In the genomic region with DNA sequence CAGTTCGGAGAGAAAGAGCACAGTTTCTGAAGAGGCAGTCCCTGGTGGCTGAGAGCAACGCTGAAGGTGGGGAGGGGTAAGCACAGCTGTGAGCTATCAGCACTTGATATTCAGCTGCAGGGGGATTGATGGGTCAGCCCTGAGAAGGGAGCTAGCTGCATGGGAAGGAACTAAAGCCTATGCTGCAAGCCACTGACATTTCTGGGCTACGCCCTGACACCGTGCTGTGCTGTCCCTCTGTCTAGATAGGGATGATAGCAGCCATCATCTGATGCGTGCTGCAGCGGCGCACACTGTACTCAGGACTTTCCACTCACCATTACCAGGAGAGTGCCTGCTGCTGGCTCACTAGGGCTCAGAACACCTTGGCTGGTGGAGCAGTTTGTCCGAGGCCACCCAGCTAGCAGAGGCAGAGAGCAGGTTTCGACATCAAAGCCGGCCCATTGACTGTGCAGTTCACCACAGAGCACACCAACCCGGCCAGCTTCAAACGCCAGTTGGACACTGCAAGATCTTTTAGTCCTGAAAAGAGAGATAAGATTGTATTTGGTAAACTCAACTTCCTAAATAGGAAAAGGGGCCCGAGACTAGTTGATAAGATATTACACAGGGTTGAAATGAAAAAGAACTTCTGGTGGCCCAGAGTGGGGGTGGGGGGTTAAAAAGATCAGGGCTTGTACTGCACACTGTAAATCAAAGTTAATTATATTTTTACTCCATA, we compare ENCODE assay signal across 8 mouse cellular contexts.
A peak's percentile ranks its signal among the peaks of the same experiment; 100 is the strongest.
DNase-seq lines count a peak whose midpoint lies in the region; ATAC-seq and TF ChIP-seq lines count a peak whose summit lies in the region.

No protein-coding gene starts in this region.

- H3K27ac ChIP-seq in kidney, postnatal 0 days = peak overlapping the region; percentile 34; the same call in 1 of the 2 replicates
- peak overlapping the region; percentile 9; the same call in 1 of the 2 replicates for H3K27ac ChIP-seq in liver, adult 2 months (replicated peaks; ENCODE audit: insufficient read depth, low read depth, low read length)
- no peak overlapping the region for H3K27ac ChIP-seq in thymus, adult 2 months (ENCODE audit: control insufficient read depth, insufficient read depth, low read length)

- DNase-seq in kidney, postnatal 0 days (ENCODE audit: low spot score) = peak; percentile 64
- DNase-seq in kidney, adult 9 months = no peak
- peak; percentile 94 for DNase-seq in liver, adult 2 months (ENCODE audit: extremely low read depth, low read depth, low spot score)
- DNase-seq in retina, postnatal 1 day = peak; percentile 12
- DNase-seq in right cerebral cortex, postnatal 10 days (ENCODE audit: low spot score in 2 of 2) = no peak
- no peak for DNase-seq in thymus, adult 2 months

- TF ChIP-seq POLR2A in liver, adult 2 months (IDR thresholded peaks at IDR 0.05; ENCODE audit: extremely low read depth, insufficient read depth, low read length) = no peak
- no peak for TF ChIP-seq POLR2A in thymus, adult 2 months (IDR thresholded peaks at IDR 0.05; ENCODE audit: control insufficient read depth, extremely low read depth, insufficient read depth, low read length, poor library complexity)

- no peaks in the 10 kb centered on the region for H3K27me3 ChIP-seq in kidney, postnatal 0 days (ENCODE audit: insufficient read depth, low read length)
- no peaks in the 10 kb centered on the region for H3K27me3 ChIP-seq in liver, adult 2 months (ENCODE audit: control insufficient read depth, insufficient read depth, low read length)
- no peaks in the 10 kb centered on the region for H3K27me3 ChIP-seq in thymus, adult 2 months (ENCODE audit: control insufficient read depth, insufficient read depth, low read length)

- H3K9me3 ChIP-seq in kidney, postnatal 0 days (replicated peaks; ENCODE audit: low read length) = no peaks in the 10 kb centered on the region

- H3K9ac ChIP-seq in kidney, postnatal 0 days (ENCODE audit: low read depth, low read length) = no peak overlapping the region
- H3K9ac ChIP-seq in liver, adult 2 months (ENCODE audit: low read depth, low read length) = 0 out of 2 replicates have a peak overlapping the region, but pooled peaks have one; percentile 5

- H3K4me3 ChIP-seq in kidney, postnatal 0 days (replicated peaks; ENCODE audit: low read depth, low read length) = no peak overlapping the region
- no peak overlapping the region for H3K4me3 ChIP-seq in liver, adult 2 months (ENCODE audit: insufficient read depth, low read depth, low read length)
- H3K4me3 ChIP-seq in thymus, adult 2 months (ENCODE audit: control insufficient read depth, insufficient read depth, low read length) = no peak overlapping the region

- TF ChIP-seq CTCF in kidney, postnatal 0 days (IDR thresholded peaks at IDR 0.05; ENCODE audit: low read depth) = no peak
- 0 out of 2 replicates have a peak, but pooled peaks have one; percentile 18 for TF ChIP-seq CTCF in liver, adult 2 months (IDR thresholded peaks at IDR 0.05; ENCODE audit: low read depth, low read length)
- TF ChIP-seq CTCF in thymus, adult 2 months (IDR thresholded peaks at IDR 0.05; ENCODE audit: borderline replicate concordance, control insufficient read depth, extremely low read depth, insufficient read depth, low read length, poor library complexity) = no peak

- ATAC-seq in kidney, postnatal 0 days (replicated peaks; ENCODE audit: low FRiP score, low read depth) = peak; percentile 52; the same call in 1 of the 2 replicates
- ATAC-seq in common myeloid progenitor, adult 5-6 weeks (replicated peaks; ENCODE audit: low read depth, poor library complexity, severe bottlenecking) = peak; percentile 80
- no peak for ATAC-seq in erythroid progenitor cell, adult 5-6 weeks (replicated peaks; ENCODE audit: low FRiP score, poor library complexity, severe bottlenecking)

- H3K4me2 ChIP-seq in kidney, postnatal 0 days (ENCODE audit: low read length) = peak overlapping the region; percentile 24; the same call in 1 of the 2 replicates

- H3K4me1 ChIP-seq in kidney, postnatal 0 days (replicated peaks; ENCODE audit: insufficient read depth, low read length) = peaks cover 8% of the 10 kb centered on the region; the same call in 1 of the 2 replicates
- peaks cover 3% of the 10 kb centered on the region; the same call in 1 of the 2 replicates for H3K4me1 ChIP-seq in liver, adult 2 months (ENCODE audit: control insufficient read depth, insufficient read depth, low read length)
- H3K4me1 ChIP-seq in thymus, adult 2 months (replicated peaks; ENCODE audit: control insufficient read depth, insufficient read depth, low read length) = no peaks in the 10 kb centered on the region

- no peaks in the 10 kb centered on the region for H3K36me3 ChIP-seq in kidney, postnatal 0 days (ENCODE audit: insufficient read depth, low read length)
- no peaks in the 10 kb centered on the region for H3K36me3 ChIP-seq in liver, adult 2 months (ENCODE audit: control insufficient read depth, insufficient read depth, low read length)
- H3K36me3 ChIP-seq in thymus, adult 2 months (ENCODE audit: control insufficient read depth, insufficient read depth, low read length) = no peaks in the 10 kb centered on the region

- no peaks in the 10 kb centered on the region for H3K79me2 ChIP-seq in liver, adult 2 months (ENCODE audit: control insufficient read depth, insufficient read depth, low read length)

- WGBS in kidney, postnatal 0 days = 11% methylated on average over 13 of the region's 13 CpGs
- 15% methylated on average over 13 of the region's 13 CpGs for WGBS in liver, adult 2 months
- 30% methylated on average over 13 of the region's 13 CpGs for WGBS in thymus, adult 2 months

Comparison
In these comparisons a context has a peak if more than half of its experiments do, and no peak if none do; other contexts are left out.
1. DNase-seq: peak in kidney, postnatal 0 days (single experiment), liver, adult 2 months (single experiment) and retina, postnatal 1 day (single experiment); none in kidney, adult 9 months (single experiment), right cerebral cortex, postnatal 10 days (0 of 2) and thymus, adult 2 months (single experiment).